Mouse (Mus musculus): ENCODE measurements at regions not wholly inside any gene's neighbourhood (a gene's known extent, or its start where the extent isn't known, plus 50 kb on each side); places are given as distances from the start of the nearest gene placed in this dataset.

GRCm38 (mm10) chr1:107852386-107852785 is 262.6 kb downstream of the Serpinb8 start:
- no peaks in the 10 kb centered on the region for H3K27me3 ChIP-seq (ENCODE audit: control insufficient read depth, insufficient read depth, low read length)
- no peak for DNase-seq
- H3K27ac ChIP-seq (ENCODE audit: insufficient read depth, low read length) = no peak overlapping the region
- 69% methylated on average over 2 of the region's 2 CpGs for WGBS
- H3K4me3 ChIP-seq (replicated peaks; ENCODE audit: insufficient read depth, low read depth, low read length) = no peak overlapping the region
- H3K4me1 ChIP-seq (ENCODE audit: control insufficient read depth, insufficient read depth, low read length) = no peaks in the 10 kb centered on the region
- TF ChIP-seq POLR2A (IDR thresholded peaks at IDR 0.05; ENCODE audit: borderline replicate concordance, insufficient read depth, low read length) (no peak), CTCF (IDR thresholded peaks at IDR 0.05; ENCODE audit: borderline replicate concordance, insufficient read depth, low read depth, low read length) (no peak)

- TF ChIP-seq POLR2A (IDR thresholded peaks at IDR 0.05; ENCODE audit: borderline replicate concordance, insufficient read depth, low read length) (no peak), CTCF (IDR thresholded peaks at IDR 0.05; ENCODE audit: borderline replicate concordance, insufficient read depth, low read depth, low read length) (no peak)
- 78% methylated on average over 4 of the region's 4 CpGs for WGBS
Observed at GRCm38 (mm10) chr1:107853001-107853400, 263.2 kb downstream of the Serpinb8 start.

GRCm38 (mm10) chr1:107897743-107898437 is 308.1 kb downstream of the Serpinb8 start:
- Histone ChIP-seq H3K4me3 (replicated peaks; ENCODE audit: insufficient read depth, low read depth, low read length) (no peak overlapping the region), H3K27ac (ENCODE audit: insufficient read depth, low read length) (no peak overlapping the region), H3K27me3 (ENCODE audit: control insufficient read depth, insufficient read depth, low read length) (no peaks in the 10 kb centered on the region), H3K4me1 (ENCODE audit: control insufficient read depth, insufficient read depth, low read length) (peaks cover 5% of the 10 kb centered on the region; the same call in 1 of the 2 replicates)
- 38% methylated on average over 3 of the region's 3 CpGs for WGBS
- peak in 1 of 2 experiments; percentile 19 for DNase-seq
- TF ChIP-seq CTCF (IDR thresholded peaks at IDR 0.05; ENCODE audit: borderline replicate concordance, insufficient read depth, low read depth, low read length) = no peak

More at GRCm38 (mm10) chr1:107853001-107853400, 263.2 kb downstream of the Serpinb8 start:
- no peak overlapping the region for H3K27ac ChIP-seq (ENCODE audit: insufficient read depth, low read length)
- H3K27me3 ChIP-seq (ENCODE audit: control insufficient read depth, insufficient read depth, low read length) = no peaks in the 10 kb centered on the region
- H3K4me1 ChIP-seq (ENCODE audit: control insufficient read depth, insufficient read depth, low read length) = no peaks in the 10 kb centered on the region
- no peak for DNase-seq
- H3K4me3 ChIP-seq (replicated peaks; ENCODE audit: insufficient read depth, low read depth, low read length) = no peak overlapping the region

- WGBS = 31% methylated on average over 4 of the region's 4 CpGs
- Histone ChIP-seq H3K27ac (ENCODE audit: insufficient read depth, low read length) (no peak overlapping the region), H3K4me1 (ENCODE audit: control insufficient read depth, insufficient read depth, low read length) (peaks cover 5% of the 10 kb centered on the region; the same call in 1 of the 2 replicates), H3K4me3 (replicated peaks; ENCODE audit: insufficient read depth, low read depth, low read length) (no peak overlapping the region), H3K27me3 (ENCODE audit: control insufficient read depth, insufficient read depth, low read length) (no peaks in the 10 kb centered on the region)
- TF ChIP-seq POLR2A (IDR thresholded peaks at IDR 0.05; ENCODE audit: borderline replicate concordance, insufficient read depth, low read length) (no peak), CTCF (IDR thresholded peaks at IDR 0.05; ENCODE audit: borderline replicate concordance, insufficient read depth, low read depth, low read length) (no peak)
- DNase-seq = peak in 1 of 2 experiments; percentile 60
Observed at GRCm38 (mm10) chr1:107899261-107899660, 309.5 kb downstream of the Serpinb8 start.

GRCm38 (mm10) chr1:107900449-107900848 is 310.6 kb downstream of the Serpinb8 start:
- Histone ChIP-seq H3K4me3 (replicated peaks; ENCODE audit: insufficient read depth, low read depth, low read length) (no peak overlapping the region), H3K4me1 (ENCODE audit: control insufficient read depth, insufficient read depth, low read length) (peaks cover 5% of the 10 kb centered on the region; the same call in 1 of the 2 replicates), H3K27me3 (ENCODE audit: control insufficient read depth, insufficient read depth, low read length) (no peaks in the 10 kb centered on the region), H3K27ac (ENCODE audit: insufficient read depth, low read length) (no peak overlapping the region)
- 75% methylated on average over 2 of the region's 2 CpGs for WGBS
- no peak for TF ChIP-seq POLR2A (IDR thresholded peaks at IDR 0.05; ENCODE audit: borderline replicate concordance, insufficient read depth, low read length)
- no peak for TF ChIP-seq CTCF (IDR thresholded peaks at IDR 0.05; ENCODE audit: borderline replicate concordance, insufficient read depth, low read depth, low read length)
- DNase-seq = no peak

GRCm38 (mm10) chr1:107900913-107901312 is 311.1 kb downstream of the Serpinb8 start:
- 3% methylated on average over 1 of the region's 1 CpGs for WGBS
- Histone ChIP-seq H3K27ac (ENCODE audit: insufficient read depth, low read length) (no peak overlapping the region), H3K4me1 (ENCODE audit: control insufficient read depth, insufficient read depth, low read length) (peaks cover 5% of the 10 kb centered on the region; the same call in 1 of the 2 replicates)

GRCm38 (mm10) chr1:107908236-107909063 is 318.6 kb downstream of the Serpinb8 start:
- DNase-seq = peak in 1 of 2 experiments; percentile 9
- 27% methylated on average over 4 of the region's 4 CpGs for WGBS
- Histone ChIP-seq H3K4me3 (replicated peaks; ENCODE audit: insufficient read depth, low read depth, low read length) (no peak overlapping the region), H3K27me3 (ENCODE audit: control insufficient read depth, insufficient read depth, low read length) (no peaks in the 10 kb centered on the region), H3K27ac (ENCODE audit: insufficient read depth, low read length) (no peak overlapping the region), H3K4me1 (ENCODE audit: control insufficient read depth, insufficient read depth, low read length) (no peaks in the 10 kb centered on the region)
- TF ChIP-seq POLR2A (IDR thresholded peaks at IDR 0.05; ENCODE audit: borderline replicate concordance, insufficient read depth, low read length) = no peak
- TF ChIP-seq CTCF (IDR thresholded peaks at IDR 0.05; ENCODE audit: borderline replicate concordance, insufficient read depth, low read depth, low read length) = no peak

More at GRCm38 (mm10) chr1:107900913-107901312, 311.1 kb downstream of the Serpinb8 start:
- H3K27me3 ChIP-seq (ENCODE audit: control insufficient read depth, insufficient read depth, low read length) = no peaks in the 10 kb centered on the region
- TF ChIP-seq CTCF (IDR thresholded peaks at IDR 0.05; ENCODE audit: borderline replicate concordance, insufficient read depth, low read depth, low read length) = no peak
- no peak for TF ChIP-seq POLR2A (IDR thresholded peaks at IDR 0.05; ENCODE audit: borderline replicate concordance, insufficient read depth, low read length)
- H3K4me3 ChIP-seq (replicated peaks; ENCODE audit: insufficient read depth, low read depth, low read length) = no peak overlapping the region
- peak in 1 of 2 experiments; percentile 50 for DNase-seq

Measured in cerebellum, adult 2 months (tissue).